Mouse (Mus musculus) neural tube, embryonic 11.5 days (tissue): ENCODE measurements around the gene Gm42669. TPM values are rescaled to one million over a fixed set of nuclear protein-coding genes. Genes with fewer than 3 reads are reported as not detected.
A peak's percentile ranks its signal among the peaks of the same experiment; 100 is the strongest.

Source experiments
- ATAC-seq: fragments of 200-750 bp; cut with Nextera tagmentation; 2 replicates; pipeline ENCODE4 v1.8.0; 2017; ENCODE audit warnings: moderate number of reproducible peaks, mild to moderate bottlenecking, moderate TSS enrichment, moderate library complexity; ENCODE audit not compliant: insufficient read depth, low FRiP score, low TSS enrichment
- DNase-seq: peaks from one replicate; pipeline ENCODE4 v3.0.0-alpha.2; 2015; ENCODE audit warnings: low spot score
- H3K27ac ChIP-seq: fragments of 300-500 bp; sonication (generic); 2 replicates; pipeline ENCODE4 v1.5.1; 2014; ENCODE audit warnings: low read depth, mild to moderate bottlenecking, low read length
- H3K27me3 ChIP-seq: fragments of 300-500 bp; sonication (generic); 2 replicates; pipeline ENCODE4 v1.6.1; 2014; ENCODE audit warnings: mild to moderate bottlenecking, low read length, mixed read lengths; ENCODE audit not compliant: control insufficient read depth, insufficient read depth
- H3K36me3 ChIP-seq: fragments of 300-500 bp; sonication (generic); 2 replicates; pipeline ENCODE4 v1.6.1; 2014; ENCODE audit warnings: mild to moderate bottlenecking, low read length, moderate library complexity, mixed read lengths; ENCODE audit not compliant: control insufficient read depth, insufficient read depth
- H3K4me1 ChIP-seq: fragments of 300-500 bp; sonication (generic); 2 replicates; pipeline ENCODE4 v1.6.1; 2014; ENCODE audit warnings: low read length, mixed read lengths; ENCODE audit not compliant: control insufficient read depth, insufficient read depth
- H3K4me2 ChIP-seq: fragments of 300-500 bp; sonication (generic); 2 replicates; pipeline ENCODE4 v1.6.1; 2014; ENCODE audit warnings: low read depth, mild to moderate bottlenecking, moderate library complexity
- H3K4me3 ChIP-seq: fragments of 300-500 bp; sonication (generic); 2 replicates; pipeline ENCODE4 v1.5.1; 2014; ENCODE audit warnings: low read depth, low read length
- H3K9ac ChIP-seq: fragments of 300-500 bp; sonication (generic); 2 replicates; pipeline ENCODE4 v1.6.1; 2014; ENCODE audit warnings: mild to moderate bottlenecking, low read length
- H3K9me3 ChIP-seq: fragments of 300-500 bp; sonication (generic); 2 replicates; pipeline ENCODE4 v1.6.1; 2016; ENCODE audit warnings: low read length; ENCODE audit not compliant: control insufficient read depth
- WGBS: fragments of 180-500 bp; shearing (Covaris S2); extraction: QIAGEN DNeasy Blood & Tissue Kit; methylation state at CpG from one replicate; pipeline ENCODE4 v1.1.7; 2014; 5-methylcytosine and 5-hydroxymethylcytosine counted together
- polyA plus RNA-seq: library from polyadenylated mRNA; unstranded; fragments of >200 nt; fragmentation: Nextera tagmentation; extraction: Ambion mirVana; gene quantifications from 2 replicates; pipeline ENCODE4 v1.2.1, GENCODE M21; 2014

Gm42669 gene
- polyA plus RNA-seq, 1 experiment from 2014 or later, result 0.44 TPM

- Histone ChIP-seq H3K36me3 (no peaks in the 10 kb centered on the region), H3K27me3 (no peaks in the 10 kb centered on the region), H3K9me3 (no peaks in the 10 kb centered on the region), H3K27ac (no peak overlapping the region), H3K4me1 (no peaks in the 10 kb centered on the region), H3K4me2 (no peak overlapping the region), H3K9ac (no peak overlapping the region), H3K4me3 (no peak overlapping the region)
- ATAC-seq (no peak), DNase-seq (no peak)
- 64% methylated on average over 2 of the region's 2 CpGs for WGBS
These were observed 3.9 kb downstream of the Gm42669 start for GRCm38 (mm10) chr5:107511326-107511725.

- H3K9ac ChIP-seq, result no peak overlapping the region
- H3K27ac ChIP-seq, result no peak overlapping the region
- no peaks in the 10 kb centered on the region for H3K4me1 ChIP-seq
- no peaks in the 10 kb centered on the region for H3K9me3 ChIP-seq
- no peaks in the 10 kb centered on the region for H3K27me3 ChIP-seq
- no peak for ATAC-seq
- no peak overlapping the region for H3K4me2 ChIP-seq
- WGBS, result 48% methylated on average over 7 of the region's 7 CpGs
- H3K36me3 ChIP-seq, result no peaks in the 10 kb centered on the region
- DNase-seq, result peak; percentile 57
- no peak overlapping the region for H3K4me3 ChIP-seq
These were observed 6.2 kb downstream of the Gm42669 start for GRCm38 (mm10) chr5:107513583-107513982.

- H3K9me3 ChIP-seq, result no peaks in the 10 kb centered on the region
- H3K27me3 ChIP-seq, result no peaks in the 10 kb centered on the region
- H3K4me1 ChIP-seq, result no peaks in the 10 kb centered on the region
- H3K9ac ChIP-seq, result no peak overlapping the region
- H3K36me3 ChIP-seq, result no peaks in the 10 kb centered on the region
- no peak overlapping the region for H3K4me2 ChIP-seq
- WGBS, result 95% methylated on average over 3 of the region's 3 CpGs
- no peak overlapping the region for H3K27ac ChIP-seq
- DNase-seq, result no peak
- ATAC-seq, result no peak
- H3K4me3 ChIP-seq, result no peak overlapping the region
These were observed 8.0 kb downstream of the Gm42669 start for GRCm38 (mm10) chr5:107515453-107515852.

- H3K4me2 ChIP-seq, result no peak overlapping the region
- H3K9me3 ChIP-seq, result no peaks in the 10 kb centered on the region
- DNase-seq (no peak), ATAC-seq (no peak)
- H3K4me1 ChIP-seq, result no peaks in the 10 kb centered on the region
- no peaks in the 10 kb centered on the region for H3K36me3 ChIP-seq
- no peak overlapping the region for H3K9ac ChIP-seq
- no peak overlapping the region for H3K4me3 ChIP-seq
- WGBS, result 90% methylated on average over 1 of the region's 1 CpGs
- no peaks in the 10 kb centered on the region for H3K27me3 ChIP-seq
- H3K27ac ChIP-seq, result no peak overlapping the region
These were observed 8.7 kb downstream of the Gm42669 start for GRCm38 (mm10) chr5:107516087-107516486.

GRCm38 (mm10) chr5:107518602-107519001 is 11.2 kb downstream of the Gm42669 start:
- no peak overlapping the region for H3K4me3 ChIP-seq
- H3K9me3 ChIP-seq, result no peaks in the 10 kb centered on the region
- WGBS, result 92% methylated on average over 4 of the region's 4 CpGs
- no peaks in the 10 kb centered on the region for H3K4me1 ChIP-seq
- DNase-seq, result no peak
- no peak overlapping the region for H3K4me2 ChIP-seq
- no peaks in the 10 kb centered on the region for H3K36me3 ChIP-seq
- no peak for ATAC-seq
- no peak overlapping the region for H3K27ac ChIP-seq
- no peaks in the 10 kb centered on the region for H3K27me3 ChIP-seq
- H3K9ac ChIP-seq, result no peak overlapping the region

GRCm38 (mm10) chr5:107521386-107521785 is 14.0 kb downstream of the Gm42669 start:
- Histone ChIP-seq H3K36me3 (no peaks in the 10 kb centered on the region), H3K9me3 (no peaks in the 10 kb centered on the region), H3K27ac (no peak overlapping the region), H3K4me1 (no peaks in the 10 kb centered on the region), H3K27me3 (no peaks in the 10 kb centered on the region), H3K9ac (no peak overlapping the region), H3K4me2 (no peak overlapping the region), H3K4me3 (no peak overlapping the region)
- no peak for DNase-seq
- 91% methylated on average over 6 of the region's 6 CpGs for WGBS
- ATAC-seq, result no peak

- WGBS, result 90% methylated on average over 7 of the region's 7 CpGs
- Histone ChIP-seq H3K36me3 (no peaks in the 10 kb centered on the region), H3K27ac (no peak overlapping the region), H3K4me2 (no peak overlapping the region), H3K4me3 (no peak overlapping the region), H3K9me3 (no peaks in the 10 kb centered on the region), H3K9ac (no peak overlapping the region), H3K4me1 (no peaks in the 10 kb centered on the region), H3K27me3 (no peaks in the 10 kb centered on the region)
- DNase-seq (no peak), ATAC-seq (no peak)
These were observed 14.5 kb downstream of the Gm42669 start for GRCm38 (mm10) chr5:107521897-107522296.

- ATAC-seq, result no peak
- no peaks in the 10 kb centered on the region for H3K4me1 ChIP-seq
- H3K9ac ChIP-seq, result no peak overlapping the region
- no peak overlapping the region for H3K27ac ChIP-seq
- no peaks in the 10 kb centered on the region for H3K27me3 ChIP-seq
- no peaks in the 10 kb centered on the region for H3K9me3 ChIP-seq
- no peaks in the 10 kb centered on the region for H3K36me3 ChIP-seq
- no peak overlapping the region for H3K4me3 ChIP-seq
- 88% methylated on average over 10 of the region's 10 CpGs for WGBS
- no peak overlapping the region for H3K4me2 ChIP-seq
- no peak for DNase-seq
These were observed 16.9 kb downstream of the Gm42669 start for GRCm38 (mm10) chr5:107524281-107524680.

GRCm38 (mm10) chr5:107528856-107529255 is 21.4 kb downstream of the Gm42669 start:
- no peaks in the 10 kb centered on the region for H3K36me3 ChIP-seq
- no peaks in the 10 kb centered on the region for H3K27me3 ChIP-seq
- H3K9me3 ChIP-seq, result no peaks in the 10 kb centered on the region
- H3K4me3 ChIP-seq, result no peak overlapping the region
- no peak overlapping the region for H3K9ac ChIP-seq
- no peaks in the 10 kb centered on the region for H3K4me1 ChIP-seq
- H3K27ac ChIP-seq, result no peak overlapping the region
- DNase-seq (no peak), ATAC-seq (no peak)
- WGBS, result 86% methylated on average over 3 of the region's 3 CpGs
- H3K4me2 ChIP-seq, result no peak overlapping the region
